Mouse (Mus musculus): ENCODE results near the gene Dhrs3. TPM values are rescaled to one million over a fixed set of nuclear protein-coding genes. Genes with fewer than 3 reads are reported as not detected.

The Dhrs3 gene
- polyA plus RNA-seq, 1 experiment, result 58.7 TPM

DNA sequence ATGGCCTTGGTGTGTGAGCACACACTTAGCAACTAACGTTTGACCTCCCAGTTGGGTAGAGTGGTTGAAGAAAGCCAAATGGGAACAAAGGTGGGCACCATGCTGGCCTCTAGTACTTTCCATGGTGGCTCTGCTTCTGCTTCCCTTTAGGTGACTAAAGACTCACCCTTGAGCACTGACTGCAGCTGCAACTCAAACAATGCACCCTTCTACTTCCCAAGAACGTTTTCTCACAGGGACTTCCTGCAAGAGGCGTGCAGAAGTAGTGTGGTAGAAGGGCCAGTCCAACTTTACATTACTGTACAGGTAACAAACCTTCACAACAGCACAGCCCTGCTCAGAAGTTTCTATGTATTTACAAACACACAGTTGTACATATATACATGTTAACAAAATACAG lies 81.8 kb downstream of the Dhrs3 start:
- Histone ChIP-seq H3K27ac (ENCODE audit: control insufficient read depth, insufficient read depth, low read depth, low read length, poor library complexity) (no peak overlapping the region; the same call in 1 of the 2 replicates), H3K4me1 (ENCODE audit: control insufficient read depth, insufficient read depth, low read length) (peaks cover 3% of the 10 kb centered on the region; the same call in 1 of the 2 replicates), H3K4me3 (replicated peaks; ENCODE audit: control insufficient read depth, low read depth, low read length) (no peak overlapping the region)
- TF ChIP-seq POLR2A (IDR thresholded peaks at IDR 0.05; ENCODE audit: borderline replicate concordance, control insufficient read depth, low read depth, low read length) (no peak), CTCF (IDR thresholded peaks at IDR 0.05; ENCODE audit: control insufficient read depth, insufficient read depth, low read length) (no peak)
- WGBS, result 39% methylated on average over 3 of the region's 3 CpGs

DNA sequence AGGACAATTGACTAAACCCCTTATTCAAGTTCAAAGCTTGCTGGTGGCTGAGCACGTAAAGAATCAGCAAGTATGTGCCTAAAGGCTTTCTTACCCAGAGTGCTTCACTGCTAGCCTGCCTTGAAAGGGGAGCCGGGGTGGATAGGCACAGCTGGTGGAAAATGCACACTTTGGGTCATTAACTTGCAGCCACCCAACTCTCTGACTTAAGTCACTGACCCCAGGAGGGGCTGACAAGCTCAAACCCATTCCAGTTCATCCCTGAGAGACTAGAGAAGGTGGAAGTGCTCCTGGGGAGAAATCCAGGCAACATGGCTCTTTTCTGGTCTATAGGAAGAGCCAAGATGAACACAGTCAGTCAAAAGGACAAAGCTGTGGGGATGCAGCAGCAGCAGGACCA lies 82.9 kb downstream of the Dhrs3 start:
- H3K4me1 ChIP-seq (ENCODE audit: control insufficient read depth, insufficient read depth, low read length), result peaks cover 3% of the 10 kb centered on the region; the same call in 1 of the 2 replicates
- WGBS, result 87% methylated on average over 2 of the region's 2 CpGs
- TF ChIP-seq CTCF (IDR thresholded peaks at IDR 0.05; ENCODE audit: control insufficient read depth, insufficient read depth, low read length), result no peak
- TF ChIP-seq POLR2A (IDR thresholded peaks at IDR 0.05; ENCODE audit: borderline replicate concordance, control insufficient read depth, low read depth, low read length), result no peak
- no peak overlapping the region for H3K4me3 ChIP-seq (replicated peaks; ENCODE audit: control insufficient read depth, low read depth, low read length)
- no peak overlapping the region for H3K27ac ChIP-seq (ENCODE audit: control insufficient read depth, insufficient read depth, low read depth, low read length, poor library complexity)

DNA sequence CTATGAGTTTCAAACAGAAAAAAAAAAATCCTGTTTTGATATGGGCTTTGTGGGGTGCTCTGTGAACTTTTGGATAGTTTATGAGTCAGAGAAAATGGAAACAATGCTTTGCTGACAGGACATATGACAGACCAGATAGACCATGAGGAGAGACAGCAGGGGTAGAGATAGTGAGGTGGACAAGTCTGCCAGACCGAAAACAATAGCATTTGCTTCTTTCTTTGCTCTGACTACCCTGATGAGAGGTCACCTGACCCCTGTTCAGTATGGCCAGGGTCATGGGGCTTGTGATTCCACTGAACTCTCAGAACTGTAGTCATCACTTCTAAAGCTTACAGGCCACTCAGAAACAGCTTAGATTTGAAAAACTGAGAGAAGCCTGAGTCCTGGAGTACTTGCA lies 84.4 kb downstream of the Dhrs3 start:
- no peak overlapping the region for H3K27ac ChIP-seq (ENCODE audit: control insufficient read depth, insufficient read depth, low read depth, low read length, poor library complexity)
- H3K4me1 ChIP-seq (ENCODE audit: control insufficient read depth, insufficient read depth, low read length), result peaks cover 3% of the 10 kb centered on the region; the same call in 1 of the 2 replicates
- no peak overlapping the region for H3K4me3 ChIP-seq (replicated peaks; ENCODE audit: control insufficient read depth, low read depth, low read length)
- WGBS, result 70% methylated on average over 1 of the region's 1 CpGs
- TF ChIP-seq POLR2A (IDR thresholded peaks at IDR 0.05; ENCODE audit: borderline replicate concordance, control insufficient read depth, low read depth, low read length), result no peak
- no peak for TF ChIP-seq CTCF (IDR thresholded peaks at IDR 0.05; ENCODE audit: control insufficient read depth, insufficient read depth, low read length)

Other genes with a start within 250 kb of the Dhrs3 start
- not detected in 2 replicates for gene Gm436, start 206.5 kb upstream of the Dhrs3 start, polyA plus RNA-seq (2011; ENCODE audit: insufficient read depth, insufficient read length, low replicate concordance, missing spikeins)
- gene Gm13178, start 171.4 kb upstream of the Dhrs3 start, polyA plus RNA-seq (2011; ENCODE audit: insufficient read depth, insufficient read length, low replicate concordance, missing spikeins), result not detected in 2 replicates
- not detected in 2 replicates for gene Gm438, start 106.2 kb upstream of the Dhrs3 start, polyA plus RNA-seq (2011; ENCODE audit: insufficient read depth, insufficient read length, low replicate concordance, missing spikeins)

All from bone marrow, adult 2 months (tissue).